Mouse (Mus musculus) layer of hippocampus, adult 18-20 months (tissue): ENCODE measurements around the gene Gm28079. TPM values are rescaled to one million over a fixed set of nuclear protein-coding genes. Genes with fewer than 3 reads are reported as not detected.
"Not testable (repeated sequence)": the region's sequence is repeated elsewhere in the genome, so short reads cannot be mapped to it uniquely, and the experiment has no call there.

Experiments used
- DNase-seq, 2 experiments: peaks; one replicate each; pipeline ENCODE4 v3.0.0; 2022; ENCODE audit warnings: low spot score in 2 of 2
- long read RNA-seq: library from polyadenylated mRNA; stranded (forward); transcript quantifications from one replicate; pipeline ENCODE4 v2.0.0, GENCODE M21; 2021
- total RNA-seq, 2 experiments: library from RNA; stranded (reverse); gene quantifications; 2 replicates each; pipeline ENCODE4 v1.2.3; 2021

Gene Gm28079
- not detected for total RNA-seq
- long read RNA-seq, result 0 reads

DNA sequence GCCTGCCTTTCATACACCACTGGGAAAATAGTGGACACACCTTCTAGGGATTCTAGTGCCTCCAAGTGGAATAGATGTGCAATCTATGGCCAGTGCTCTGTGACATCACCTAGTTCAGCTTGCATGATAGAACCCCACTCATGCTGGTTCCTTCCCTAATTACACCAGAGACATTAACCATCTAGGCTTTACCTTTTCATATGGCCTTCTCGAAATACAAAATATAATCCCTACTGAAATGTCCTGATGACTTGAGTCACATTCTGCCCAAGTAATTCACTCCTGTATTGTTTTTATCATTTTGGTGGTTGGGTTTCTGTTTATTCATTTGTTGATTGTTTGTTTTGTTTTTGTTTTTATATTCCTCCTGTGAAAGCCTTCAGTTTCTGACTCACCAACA is at the start of gene Gm28079:
Gene Gm28079 (minus strand): TSS at position 101 of the 400 bp plus-strand sequence.
- not testable (repeated sequence) for DNase-seq
